Mouse (Mus musculus) spleen, postnatal 4 days (tissue): ENCODE results near the gene Tnfrsf13b.
"Not testable (repeated sequence)": the region's sequence is repeated elsewhere in the genome, so short reads cannot be mapped to it uniquely, and the experiment has no call there.

Experiments
- DNase-seq, 2 experiments: peaks; one replicate each; pipeline ENCODE4 v3.0.0; 2022; ENCODE audit warnings: low spot score in 2 of 2

The Tnfrsf13b gene

DNA sequence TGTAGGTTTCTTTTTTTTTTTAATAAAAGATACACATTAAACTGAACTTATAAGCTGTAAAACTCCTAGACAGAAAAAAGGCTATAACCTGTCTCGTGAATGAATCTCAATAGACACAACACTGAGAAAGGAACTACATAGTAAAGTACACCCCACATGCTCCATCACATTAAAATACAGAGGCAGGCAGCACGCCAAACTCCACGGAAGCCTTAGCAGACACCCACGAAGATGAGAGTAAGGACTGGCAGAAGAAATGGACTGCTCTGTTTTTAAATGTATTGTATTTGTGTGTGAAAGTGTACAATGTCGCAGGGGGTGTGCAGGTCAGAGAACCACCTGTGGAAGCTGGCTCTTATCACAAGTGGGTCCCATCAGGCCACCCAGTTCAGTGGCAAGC lies 43.6 kb downstream of the Tnfrsf13b start:
- no peak for DNase-seq

GRCm38 (mm10) chr11:61173477-61173876 lies 46.9 kb downstream of the Tnfrsf13b start:
- not testable (repeated sequence) for DNase-seq

- DNase-seq: peak; percentile 52 to 83
Observed at GRCm38 (mm10) chr11:61174291-61174820, 47.8 kb downstream of the Tnfrsf13b start.

- DNase-seq: peak; percentile 98
Observed at GRCm38 (mm10) chr11:61174821-61175658, 48.5 kb downstream of the Tnfrsf13b start, which contains the start of gene Usp22. Gene Usp22 (minus strand): TSS chr11:61175055.

- no peak for DNase-seq
Observed at GRCm38 (mm10) chr11:61175778-61176177, 49.2 kb downstream of the Tnfrsf13b start.

- DNase-seq: no peak
Observed at GRCm38 (mm10) chr11:61176321-61176720, 49.8 kb downstream of the Tnfrsf13b start.

- DNase-seq: no peak
Observed at GRCm38 (mm10) chr11:61180361-61180760, 53.8 kb downstream of the Tnfrsf13b start.

GRCm38 (mm10) chr11:61181624-61182023 lies 55.1 kb downstream of the Tnfrsf13b start:
- no peak for DNase-seq

GRCm38 (mm10) chr11:61183820-61184219 lies 57.3 kb downstream of the Tnfrsf13b start:
- no peak for DNase-seq

DNA sequence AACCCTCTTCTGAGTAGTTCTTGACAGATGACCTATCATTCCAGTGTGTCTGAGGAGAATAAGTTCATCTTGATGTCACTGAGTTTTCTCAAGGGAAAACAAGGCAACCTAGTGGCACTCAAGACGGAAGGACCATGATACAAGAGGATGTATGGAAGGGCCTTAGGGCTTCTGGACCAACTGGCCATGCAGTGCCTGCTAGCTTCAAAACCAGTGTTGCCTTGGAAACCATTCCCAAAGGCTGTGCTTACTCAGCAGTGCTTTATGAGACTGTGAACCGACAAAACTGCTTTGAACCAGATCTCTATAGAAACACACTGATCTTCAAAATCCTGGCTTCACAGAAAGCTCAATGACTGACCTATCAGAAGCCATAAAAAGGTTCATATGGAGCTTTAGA lies 64.2 kb downstream of the Tnfrsf13b start:
- DNase-seq: no peak

- DNase-seq: not testable (repeated sequence)
Observed at GRCm38 (mm10) chr11:61192123-61192522, 65.6 kb downstream of the Tnfrsf13b start.

- DNase-seq: no peak
Observed at GRCm38 (mm10) chr11:61192779-61193178, 66.2 kb downstream of the Tnfrsf13b start.

DNA sequence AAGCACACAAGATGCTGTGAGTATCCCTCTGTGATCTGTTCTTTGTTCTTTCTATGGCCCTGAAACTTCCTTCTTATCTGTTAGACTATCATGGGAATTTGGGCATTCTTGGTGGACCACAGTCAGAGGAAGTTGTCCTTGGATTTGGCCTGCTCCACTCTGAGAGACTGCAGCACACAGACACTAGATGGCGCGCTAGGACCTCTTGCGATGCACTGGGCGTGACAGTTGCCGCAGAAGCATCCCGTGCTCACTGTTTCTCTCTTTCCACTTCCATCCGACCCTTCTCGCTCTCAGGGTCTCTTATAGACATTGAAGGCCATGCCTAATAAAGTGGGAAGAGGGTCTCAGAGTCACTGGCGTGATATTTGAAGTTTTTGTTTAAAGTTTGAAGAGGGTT lies 66.8 kb downstream of the Tnfrsf13b start:
- DNase-seq: peak; percentile 68 to 88

GRCm38 (mm10) chr11:61196616-61197353 lies 70.2 kb downstream of the Tnfrsf13b start:
- no peak for DNase-seq

DNA sequence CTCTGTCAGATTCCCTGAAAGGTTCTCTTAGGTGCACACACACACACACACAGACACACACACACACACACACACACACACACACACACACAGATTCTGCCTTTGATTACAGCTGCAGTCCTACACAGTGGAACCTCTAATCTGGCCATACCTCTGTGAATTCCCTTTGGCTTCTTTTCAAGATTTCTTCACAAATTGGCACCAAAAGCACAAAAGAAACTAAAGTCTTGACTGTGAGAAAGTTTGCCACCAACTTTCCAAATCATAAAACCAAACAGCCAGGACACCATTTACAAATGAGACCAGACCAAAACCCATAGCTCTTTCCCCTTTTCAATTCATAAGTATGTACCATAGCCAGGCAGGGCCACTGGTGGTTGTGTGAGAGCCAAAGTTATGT lies 71.4 kb downstream of the Tnfrsf13b start:
- DNase-seq: no peak
